Mouse (Mus musculus) layer of hippocampus, adult 9-11 months (tissue): ENCODE measurements at regions not wholly inside any gene's neighbourhood (a gene's known extent, or its start where the extent isn't known, plus 50 kb on each side); places are given as distances from the start of the nearest gene placed in this dataset.
A peak's percentile ranks its signal among the peaks of the same experiment; 100 is the strongest.

Experiments
- DNase-seq: peaks from one replicate; pipeline ENCODE4 v3.0.0; 2022

DNA sequence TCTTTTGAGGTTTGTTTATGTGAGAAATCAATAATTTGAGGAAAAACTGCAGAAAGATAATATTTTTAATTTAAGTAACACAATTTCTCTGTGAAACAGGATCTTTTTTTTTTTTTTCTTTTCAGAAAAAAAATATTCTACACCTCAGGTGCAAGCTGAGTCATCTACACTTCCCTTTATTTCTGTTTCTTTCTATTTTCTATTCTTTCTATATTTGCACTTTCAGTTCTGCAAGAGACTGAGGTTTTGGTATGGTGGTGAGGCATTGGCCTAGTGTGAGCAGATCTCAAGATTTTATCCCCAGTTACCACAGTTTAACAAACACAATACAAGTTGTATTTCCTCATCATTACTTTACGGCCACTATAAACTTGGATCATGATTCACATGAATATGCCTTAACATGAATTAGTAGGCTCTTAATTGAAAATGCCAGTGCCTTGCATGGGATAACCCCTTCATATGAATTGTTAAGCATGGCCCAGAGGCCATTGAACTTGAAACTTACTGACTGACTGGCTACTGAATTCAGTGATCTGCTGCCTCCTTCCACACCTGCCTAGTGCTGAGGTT lies 1278.1 kb downstream of the Stim2 start:
- DNase-seq: no peak

DNA sequence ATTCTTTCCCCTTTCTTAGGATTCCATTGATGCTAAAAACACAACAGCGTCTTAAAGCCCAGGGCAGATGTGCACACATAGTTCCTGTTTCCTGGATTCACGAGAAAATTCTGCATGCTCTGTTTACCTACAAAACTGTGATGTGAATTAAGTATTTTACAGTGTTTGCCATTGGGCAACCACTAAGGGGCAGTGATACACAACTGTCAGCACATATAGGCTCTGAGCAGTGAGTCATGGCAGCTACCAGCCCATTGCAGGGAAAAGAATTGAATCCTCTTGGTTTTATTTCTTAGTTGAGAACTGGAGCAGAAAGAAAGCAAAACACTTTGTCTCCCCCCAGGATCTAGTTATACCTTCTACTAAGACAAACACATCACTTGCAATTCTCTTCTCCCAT lies 1295.0 kb downstream of the Stim2 start:
- DNase-seq: no peak

- no peak for DNase-seq
Observed at GRCm38 (mm10) chr5:55293978-55294377, 1295.7 kb downstream of the Stim2 start.

GRCm38 (mm10) chr5:55294781-55295180 lies 1296.5 kb downstream of the Stim2 start:
- no peak for DNase-seq

DNA sequence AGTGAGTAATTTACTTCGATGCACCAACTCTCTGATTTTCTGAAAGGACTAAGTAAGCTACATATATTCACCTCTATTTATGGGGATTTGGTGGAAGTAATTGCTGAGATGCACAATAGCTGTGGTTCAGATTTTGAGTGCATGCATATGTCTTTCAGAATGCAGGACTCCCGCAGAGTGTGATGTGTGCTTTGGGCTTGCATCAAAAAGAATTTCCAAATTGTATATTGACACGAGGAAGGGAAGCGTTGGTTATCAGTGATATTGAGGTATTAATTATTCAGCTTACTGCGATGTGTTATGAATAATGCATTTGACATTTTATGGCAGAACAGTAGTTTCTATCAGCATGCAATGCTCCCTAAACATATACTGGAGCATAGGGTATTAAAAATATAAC lies 1303.2 kb downstream of the Stim2 start:
- DNase-seq: no peak

- no peak for DNase-seq
Observed at GRCm38 (mm10) chr5:55345968-55346367, 1347.7 kb downstream of the Stim2 start.

GRCm38 (mm10) chr5:55355483-55355882 lies 1357.2 kb downstream of the Stim2 start:
- no peak for DNase-seq

DNA sequence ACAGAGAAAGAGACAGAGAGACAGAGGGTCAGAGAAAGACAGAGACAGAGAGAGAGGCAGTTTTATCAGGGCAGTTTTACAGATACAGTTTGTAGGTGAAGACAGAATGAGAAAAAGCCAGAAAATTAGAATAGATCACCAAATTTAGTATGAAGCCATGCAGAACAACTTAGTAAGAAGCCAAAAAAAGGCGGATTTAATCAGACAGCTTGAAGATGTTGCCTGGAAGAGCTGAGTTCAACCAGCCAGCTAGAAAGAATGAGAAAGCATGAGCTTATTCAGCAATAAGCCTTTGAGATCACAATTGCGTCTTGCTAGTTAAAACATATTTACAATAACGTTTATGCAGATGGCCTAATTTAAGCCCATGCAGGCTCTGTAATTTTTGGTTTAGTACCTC lies 1376.0 kb downstream of the Stim2 start:
- DNase-seq: no peak

DNA sequence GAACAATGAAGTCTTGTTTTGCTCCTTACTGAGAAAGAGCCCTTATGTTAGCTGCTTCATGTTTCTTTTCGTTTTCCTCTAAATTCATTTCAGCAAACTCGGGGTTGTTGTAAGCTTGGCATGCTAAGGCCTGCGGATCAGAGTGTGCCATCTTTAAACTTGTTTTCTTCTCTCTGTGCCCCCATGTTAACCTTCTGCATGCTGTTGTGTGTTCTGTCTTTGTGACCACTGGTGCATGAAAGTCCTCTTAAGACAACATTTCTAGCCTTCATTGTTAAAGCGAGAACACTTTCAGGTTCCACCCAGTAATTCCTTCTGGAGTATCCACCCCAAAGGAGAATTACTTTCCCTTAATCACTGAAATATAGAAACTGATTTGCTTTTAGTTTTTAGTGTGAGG lies 1392.5 kb downstream of the Stim2 start:
- no peak for DNase-seq

GRCm38 (mm10) chr5:55395986-55396385 lies 1397.7 kb downstream of the Stim2 start:
- no peak for DNase-seq

- DNase-seq: peak; percentile 14
Observed at GRCm38 (mm10) chr5:55416146-55416545, 1417.8 kb downstream of the Stim2 start.

GRCm38 (mm10) chr5:55439158-55439557 lies 1440.9 kb downstream of the Stim2 start:
- no peak for DNase-seq

- peak; percentile 3 for DNase-seq
Observed at GRCm38 (mm10) chr5:55449064-55449463, 1450.8 kb downstream of the Stim2 start.
